Mouse (Mus musculus) forebrain, embryonic 13.5 days (tissue): ENCODE results near the gene Gtf3a. TPM values are rescaled to one million over a fixed set of nuclear protein-coding genes. Genes with fewer than 3 reads are reported as not detected.
"Not testable (repeated sequence)": the region's sequence is repeated elsewhere in the genome, so short reads cannot be mapped to it uniquely, and the experiment has no call there.

Source experiments
- ATAC-seq: fragments of 200-750 bp; cut with Nextera tagmentation; 2 replicates; pipeline ENCODE4 v1.8.0; 2017
- H3K27ac ChIP-seq: fragments of 300-500 bp; sonication (generic); 2 replicates; pipeline ENCODE4 v1.5.1; 2015; ENCODE audit warnings: inconsistent platforms, mild to moderate bottlenecking, moderate library complexity
- H3K27me3 ChIP-seq: fragments of 300-500 bp; sonication (generic); 2 replicates; pipeline ENCODE4 v1.6.1; 2015; ENCODE audit warnings: mild to moderate bottlenecking, inconsistent platforms
- H3K36me3 ChIP-seq: fragments of 300-500 bp; sonication (generic); 2 replicates; pipeline ENCODE4 v1.6.1; 2015; ENCODE audit warnings: mild to moderate bottlenecking, inconsistent platforms; ENCODE audit not compliant: poor library complexity, severe bottlenecking
- H3K4me1 ChIP-seq: fragments of 300-500 bp; sonication (generic); 2 replicates; pipeline ENCODE4 v1.6.1; 2015; ENCODE audit warnings: inconsistent platforms
- H3K4me2 ChIP-seq: fragments of 300-500 bp; sonication (generic); 2 replicates; pipeline ENCODE4 v1.6.1; 2015; ENCODE audit warnings: inconsistent platforms, mild to moderate bottlenecking, moderate library complexity
- H3K4me3 ChIP-seq: fragments of 300-500 bp; sonication (generic); 2 replicates; pipeline ENCODE4 v1.5.1; 2015; ENCODE audit warnings: mild to moderate bottlenecking, inconsistent platforms
- H3K9ac ChIP-seq: fragments of 300-500 bp; sonication (generic); 2 replicates; pipeline ENCODE4 v1.6.1; 2015; ENCODE audit warnings: mild to moderate bottlenecking, inconsistent platforms
- H3K9me3 ChIP-seq: fragments of 300-500 bp; sonication (generic); replicated peaks from 2 replicates; pipeline ENCODE4 v1.6.1; 2016; ENCODE audit warnings: inconsistent platforms
- WGBS: fragments of 180-500 bp; shearing (Covaris S2); methylation state at CpG from one replicate; pipeline ENCODE4 v1.1.7; 2015; 5-methylcytosine and 5-hydroxymethylcytosine counted together
- polyA plus RNA-seq: library from polyadenylated mRNA; unstranded; fragments of >200 nt; fragmentation: Nextera tagmentation; extraction: Ambion mirVana; gene quantifications from 2 replicates; pipeline ENCODE4 v1.2.1, GENCODE M21; 2015

Gtf3a gene
- polyA plus RNA-seq, 1 experiment from 2014 or later, result 107 TPM

DNA sequence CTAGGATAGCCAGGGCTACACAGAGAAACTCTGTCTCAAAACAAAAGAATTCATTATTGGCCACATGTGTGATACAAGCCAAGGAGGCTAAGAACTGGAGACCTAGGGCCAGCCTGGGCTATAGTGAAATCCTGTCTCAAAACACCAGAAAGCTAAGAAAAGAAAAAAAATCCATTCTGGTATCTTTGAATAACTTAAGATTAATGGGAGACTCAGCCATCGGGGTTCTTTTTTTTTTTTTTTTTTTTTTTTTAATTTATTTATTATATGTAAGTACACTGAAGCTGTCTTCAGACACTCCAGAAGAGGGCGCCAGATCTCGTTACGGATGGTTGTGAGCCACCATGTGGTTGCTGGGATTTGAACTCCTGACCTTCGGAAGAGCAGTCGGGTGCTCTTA, 31.1 kb upstream of the Gtf3a start:
- not testable (repeated sequence) for H3K4me2 ChIP-seq, H3K4me3 ChIP-seq, ATAC-seq, H3K9ac ChIP-seq, H3K4me1 ChIP-seq, H3K9me3 ChIP-seq, H3K36me3 ChIP-seq, H3K27ac ChIP-seq
- H3K27me3 ChIP-seq, result peaks cover 20% of the 10 kb centered on the region
- WGBS, result 86% methylated on average over 6 of the region's 6 CpGs

GRCm38 (mm10) chr5:146919874-146920273, 28.6 kb upstream of the Gtf3a start:
- Histone ChIP-seq H3K9me3 (no peaks in the 10 kb centered on the region), H3K36me3 (no peaks in the 10 kb centered on the region), H3K9ac (peak overlapping the region; percentile 37), H3K4me3 (peak overlapping the region; percentile 27), H3K4me1 (peaks cover 9% of the 10 kb centered on the region; the same call in 1 of the 2 replicates), H3K27ac (no peak overlapping the region), H3K27me3 (peaks cover 12% of the 10 kb centered on the region; the same call in 1 of the 2 replicates), H3K4me2 (peak overlapping the region; percentile 56)
- 28% methylated on average over 6 of the region's 6 CpGs for WGBS
- ATAC-seq, result peak; percentile 16; the same call in 1 of the 2 replicates

- peaks cover 9% of the 10 kb centered on the region; the same call in 1 of the 2 replicates for H3K4me1 ChIP-seq
- peaks cover 12% of the 10 kb centered on the region; the same call in 1 of the 2 replicates for H3K27me3 ChIP-seq
- peak overlapping the region; percentile 56 for H3K4me2 ChIP-seq
- peak overlapping the region; percentile 27 for H3K4me3 ChIP-seq
- H3K27ac ChIP-seq, result no peak overlapping the region
- ATAC-seq, result peak; percentile 50; the same call in 1 of the 2 replicates
- WGBS, result 5% methylated on average over 27 of the region's 27 CpGs
- H3K9me3 ChIP-seq, result 0 out of 2 replicates have a peak, but pooled peaks cover 3% of the 10 kb centered on the region
- no peaks in the 10 kb centered on the region for H3K36me3 ChIP-seq
- peak overlapping the region; percentile 37 for H3K9ac ChIP-seq
These were observed 27.9 kb upstream of the Gtf3a start for GRCm38 (mm10) chr5:146920314-146921161.

DNA sequence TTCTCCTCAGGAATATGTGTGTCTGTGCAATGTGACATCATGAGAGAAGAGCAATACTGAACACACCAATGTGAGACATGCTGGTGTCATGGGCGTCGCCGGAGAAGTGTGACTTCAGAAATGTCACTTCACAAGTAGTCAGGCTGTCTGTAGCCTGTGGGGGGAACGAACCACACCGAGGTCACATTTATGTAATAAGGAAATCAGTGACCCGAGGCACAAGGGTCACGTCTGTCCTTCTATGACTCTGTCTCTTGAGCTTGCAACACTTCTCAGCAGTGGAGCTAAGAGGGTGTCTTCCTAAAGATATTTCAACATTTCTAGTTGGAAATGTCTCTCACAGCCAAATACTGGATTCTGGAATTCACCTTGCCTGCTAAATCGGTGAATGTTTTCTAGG, 27.2 kb upstream of the Gtf3a start:
- 63% methylated on average over 8 of the region's 8 CpGs for WGBS
- ATAC-seq, result no peak

DNA sequence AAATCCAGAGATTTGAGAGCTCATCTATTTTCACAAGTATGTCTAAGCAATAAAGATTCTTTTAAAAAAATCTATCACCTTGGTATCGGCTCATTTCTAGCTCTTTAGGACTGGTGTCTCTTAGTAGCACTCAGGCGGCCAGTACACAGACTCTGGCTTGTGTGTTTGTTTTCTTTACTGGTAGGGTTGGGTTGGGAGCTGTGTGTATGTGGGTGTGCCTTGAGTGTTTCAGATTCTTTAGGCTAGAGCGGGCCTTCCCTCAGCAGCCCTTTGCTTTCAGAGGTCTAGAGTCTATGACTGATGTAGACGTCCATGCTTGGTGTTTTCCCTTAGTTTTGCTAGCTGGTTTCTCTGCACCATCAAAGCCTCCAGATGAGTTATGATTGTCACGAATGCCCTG, 24.9 kb upstream of the Gtf3a start:
- no peak overlapping the region for H3K4me2 ChIP-seq
- H3K9me3 ChIP-seq, result 0 out of 2 replicates have a peak, but pooled peaks cover 3% of the 10 kb centered on the region
- H3K36me3 ChIP-seq, result no peaks in the 10 kb centered on the region
- H3K27ac ChIP-seq, result no peak overlapping the region
- 85% methylated on average over 5 of the region's 5 CpGs for WGBS
- no peak for ATAC-seq
- H3K4me1 ChIP-seq, result peaks cover 9% of the 10 kb centered on the region; the same call in 1 of the 2 replicates
- H3K9ac ChIP-seq, result no peak overlapping the region
- H3K27me3 ChIP-seq, result 0 out of 2 replicates have a peak, but pooled peaks cover 6% of the 10 kb centered on the region
- no peak overlapping the region for H3K4me3 ChIP-seq

More for the DNA sequence above, 27.2 kb upstream of the Gtf3a start:
- Histone ChIP-seq H3K27me3 (0 out of 2 replicates have a peak, but pooled peaks cover 9% of the 10 kb centered on the region), H3K36me3 (no peaks in the 10 kb centered on the region), H3K4me1 (peaks cover 9% of the 10 kb centered on the region; the same call in 1 of the 2 replicates), H3K4me2 (peak overlapping the region; percentile 56), H3K9me3 (0 out of 2 replicates have a peak, but pooled peaks cover 3% of the 10 kb centered on the region), H3K4me3 (no peak overlapping the region), H3K9ac (no peak overlapping the region), H3K27ac (no peak overlapping the region)

DNA sequence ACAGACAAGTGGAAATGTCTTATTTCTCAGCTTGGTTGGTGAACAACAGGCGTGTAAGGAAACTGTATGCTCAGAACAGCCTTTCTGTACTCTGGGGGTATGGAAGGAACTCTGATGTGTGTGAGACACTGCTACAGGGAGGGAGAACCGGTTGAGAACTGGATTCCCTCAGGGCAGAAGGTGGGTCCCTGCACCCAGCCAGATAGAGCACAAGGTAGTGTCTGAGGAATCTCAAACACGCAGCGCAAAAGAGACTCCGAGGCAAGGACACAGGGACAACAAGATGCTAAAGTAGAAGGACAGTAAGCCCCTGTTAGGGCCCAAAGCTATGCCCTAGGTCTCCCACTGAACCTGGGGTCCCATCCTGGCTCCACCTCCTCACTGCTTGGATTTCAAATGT, 21.8 kb upstream of the Gtf3a start:
- Histone ChIP-seq H3K36me3 (no peaks in the 10 kb centered on the region), H3K4me3 (no peak overlapping the region), H3K9ac (no peak overlapping the region), H3K4me2 (no peak overlapping the region), H3K27me3 (0 out of 2 replicates have a peak, but pooled peaks cover 3% of the 10 kb centered on the region), H3K4me1 (no peaks in the 10 kb centered on the region), H3K27ac (no peak overlapping the region), H3K9me3 (0 out of 2 replicates have a peak, but pooled peaks cover 3% of the 10 kb centered on the region)
- ATAC-seq, result no peak
- WGBS, result 83% methylated on average over 5 of the region's 5 CpGs

DNA sequence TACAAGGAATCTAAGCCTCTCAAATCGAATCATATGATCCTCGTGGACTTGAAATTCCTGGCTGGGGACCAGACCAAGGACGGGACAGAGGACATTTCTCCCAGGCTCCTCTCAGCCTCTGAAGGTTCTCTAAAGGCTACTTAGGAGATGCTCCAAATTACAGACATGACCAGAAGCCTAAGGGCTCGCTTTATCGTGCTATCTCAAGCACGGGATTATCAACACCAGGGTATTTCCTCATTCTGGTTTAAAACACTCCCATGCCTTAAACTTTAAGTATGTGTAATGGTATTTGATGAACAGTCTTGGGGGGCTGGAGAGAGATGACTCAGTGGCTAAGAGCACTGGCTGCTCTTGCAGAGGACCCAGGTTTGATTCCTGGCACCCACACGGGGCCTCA, 17.0 kb upstream of the Gtf3a start:
- Histone ChIP-seq H3K4me2 (no peak overlapping the region), H3K27me3 (no peaks in the 10 kb centered on the region), H3K4me1 (no peaks in the 10 kb centered on the region), H3K36me3 (no peaks in the 10 kb centered on the region), H3K9me3 (no peaks in the 10 kb centered on the region), H3K9ac (no peak overlapping the region), H3K27ac (no peak overlapping the region), H3K4me3 (no peak overlapping the region)
- WGBS, result 91% methylated on average over 7 of the region's 7 CpGs
- ATAC-seq, result no peak

- Histone ChIP-seq H3K4me1 (no peaks in the 10 kb centered on the region), H3K4me3 (no peak overlapping the region), H3K36me3 (no peaks in the 10 kb centered on the region), H3K9me3 (no peaks in the 10 kb centered on the region), H3K27me3 (no peaks in the 10 kb centered on the region), H3K27ac (no peak overlapping the region), H3K4me2 (no peak overlapping the region), H3K9ac (no peak overlapping the region)
- 82% methylated on average over 16 of the region's 16 CpGs for WGBS
- ATAC-seq, result no peak
These were observed 16.4 kb upstream of the Gtf3a start for GRCm38 (mm10) chr5:146931904-146932553.

DNA sequence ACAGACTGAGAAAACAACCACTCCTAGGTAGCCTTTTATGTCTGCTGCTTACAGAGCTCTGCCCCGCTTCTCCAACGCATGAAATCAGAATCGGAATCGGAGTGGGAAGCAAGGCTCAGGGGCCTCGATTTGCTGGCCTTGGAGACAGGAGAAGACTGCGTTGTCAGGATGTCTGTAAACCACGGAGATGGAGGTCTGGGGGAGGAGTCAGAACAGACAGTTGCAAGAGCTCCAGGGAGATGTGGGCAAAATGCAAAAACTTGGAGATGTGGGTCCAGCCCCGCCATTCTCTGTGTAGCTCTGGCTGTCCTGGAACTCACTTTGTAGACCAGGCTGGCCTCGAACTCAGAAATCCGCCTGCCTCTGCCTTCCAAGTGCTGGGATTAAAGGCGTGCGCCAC, 15.0 kb upstream of the Gtf3a start:
- no peaks in the 10 kb centered on the region for H3K9me3 ChIP-seq
- no peaks in the 10 kb centered on the region for H3K36me3 ChIP-seq
- no peaks in the 10 kb centered on the region for H3K27me3 ChIP-seq
- no peak overlapping the region for H3K9ac ChIP-seq
- no peak overlapping the region for H3K27ac ChIP-seq
- no peak overlapping the region for H3K4me2 ChIP-seq
- ATAC-seq, result no peak
- WGBS, result 87% methylated on average over 12 of the region's 12 CpGs
- no peaks in the 10 kb centered on the region for H3K4me1 ChIP-seq
- no peak overlapping the region for H3K4me3 ChIP-seq

- Histone ChIP-seq H3K36me3 (no peaks in the 10 kb centered on the region), H3K4me2 (no peak overlapping the region), H3K9me3 (0 out of 2 replicates have a peak, but pooled peaks cover 5% of the 10 kb centered on the region), H3K9ac (no peak overlapping the region), H3K27ac (no peak overlapping the region), H3K4me1 (no peaks in the 10 kb centered on the region), H3K4me3 (no peak overlapping the region), H3K27me3 (no peaks in the 10 kb centered on the region)
- no peak for ATAC-seq
- 88% methylated on average over 32 of the region's 32 CpGs for WGBS
These were observed 10.6 kb upstream of the Gtf3a start for GRCm38 (mm10) chr5:146937541-146938503.

DNA sequence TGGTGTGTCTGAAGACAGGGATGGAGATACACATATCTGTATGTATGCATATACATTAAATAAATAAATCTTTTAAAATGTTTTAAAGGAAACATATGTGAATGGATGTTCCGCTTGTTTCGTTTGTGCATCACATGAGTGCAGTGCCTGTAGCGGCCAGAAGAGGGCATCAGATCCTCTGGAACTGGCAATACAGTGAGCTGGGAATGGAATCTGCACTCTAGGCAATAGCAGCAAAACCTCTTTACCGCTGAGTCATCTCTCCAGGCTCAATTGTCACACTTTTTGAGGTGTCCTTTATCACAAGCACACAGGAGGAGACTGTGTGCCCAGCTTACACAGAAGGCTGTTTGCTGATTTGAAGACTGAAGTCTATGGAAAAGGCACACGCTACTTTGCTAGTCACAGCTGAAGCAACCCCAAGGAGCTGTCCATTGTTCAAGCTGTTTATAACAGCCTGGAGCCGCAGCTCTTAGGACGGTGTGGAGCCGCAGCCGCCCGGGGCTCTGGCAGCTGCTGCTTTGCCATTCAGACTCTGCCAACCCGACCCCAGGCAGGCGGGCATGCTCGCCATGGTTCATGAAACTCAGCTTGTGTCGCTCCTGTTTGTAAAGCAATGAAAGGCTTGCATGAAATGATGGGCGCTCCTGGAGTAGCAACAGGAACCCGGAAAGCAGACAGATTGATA, 9.2 kb upstream of the Gtf3a start:
- WGBS, result 74% methylated on average over 16 of the region's 16 CpGs
- no peak overlapping the region for H3K9ac ChIP-seq
- H3K27me3 ChIP-seq, result no peaks in the 10 kb centered on the region
- H3K27ac ChIP-seq, result 0 out of 2 replicates have a peak overlapping the region, but pooled peaks have one; percentile 16
- no peaks in the 10 kb centered on the region for H3K36me3 ChIP-seq
- no peak overlapping the region for H3K4me3 ChIP-seq
- no peak overlapping the region for H3K4me2 ChIP-seq
- no peaks in the 10 kb centered on the region for H3K4me1 ChIP-seq
- H3K9me3 ChIP-seq, result 0 out of 2 replicates have a peak, but pooled peaks cover 5% of the 10 kb centered on the region
- ATAC-seq, result peak; percentile 85
